20 mouse cellular contexts compared by ENCODE assay signal in the genomic region with DNA sequence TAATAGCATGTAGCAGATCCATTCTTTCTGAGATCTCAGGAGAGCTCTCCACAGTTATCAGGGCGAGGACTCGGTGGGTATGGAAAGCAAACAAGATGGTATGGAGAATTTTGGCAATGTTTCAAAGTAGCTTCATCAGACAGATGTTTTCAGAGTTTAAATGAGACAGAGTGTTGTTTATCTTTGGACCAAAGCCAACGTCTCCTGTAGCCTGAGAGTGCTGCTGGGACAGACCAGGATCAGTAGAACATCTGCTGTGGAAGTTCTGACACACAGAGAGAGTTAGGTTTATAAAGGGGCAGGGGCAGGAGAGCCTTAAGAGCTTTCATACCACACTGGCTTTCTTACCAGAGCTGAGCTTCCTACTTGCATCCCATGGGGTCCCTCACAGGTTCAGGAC.
A peak's percentile ranks its signal among the peaks of the same experiment; 100 is the strongest.
DNase-seq lines count a peak whose midpoint lies in the region; ATAC-seq lines count a peak whose summit lies in the region.
"Had no signal": no experiment of that assay in that cellular context is flagged by ENCODE, and none has a peak within 500 bp of the region (broad histone marks: within the 10 kb centered on the region; RNA-seq: fewer than 3 reads in every experiment).

No protein-coding gene starts in this region.

- ATAC-seq in hindbrain, embryonic 14.5 days (ENCODE audit: low FRiP score): 0 out of 2 replicates have a peak, but pooled peaks have one; percentile 43
- no peak for ATAC-seq in hindbrain, embryonic 13.5 days (ENCODE audit: low FRiP score)
- ATAC-seq in lung, embryonic 16.5 days (ENCODE audit: low read depth): 0 out of 2 replicates have a peak, but pooled peaks have one; percentile 49
- ATAC-seq in embryonic facial prominence, embryonic 14.5 days (ENCODE audit: low read depth): no peak
- ATAC-seq: forebrain, embryonic 13.5 days had no signal

- H3K4me3 ChIP-seq in hindbrain, embryonic 14.5 days (replicated peaks; ENCODE audit: low read length): no peak overlapping the region
- H3K4me3 ChIP-seq in hindbrain, embryonic 13.5 days: no peak overlapping the region
- no peak overlapping the region for H3K4me3 ChIP-seq in lung, embryonic 16.5 days (ENCODE audit: low read length)
- no peak overlapping the region for H3K4me3 ChIP-seq in embryonic facial prominence, embryonic 14.5 days (ENCODE audit: low read depth, low read length)
- H3K4me3 ChIP-seq: embryonic facial prominence, embryonic 13.5 days; forebrain, embryonic 13.5 days; heart, embryonic 15.5 days; hindbrain, embryonic 15.5 days had no signal

- no peak overlapping the region for H3K27ac ChIP-seq in hindbrain, embryonic 14.5 days
- H3K27ac ChIP-seq in hindbrain, embryonic 13.5 days: no peak overlapping the region
- H3K27ac ChIP-seq in lung, embryonic 16.5 days (ENCODE audit: low read length): no peak overlapping the region
- no peak overlapping the region for H3K27ac ChIP-seq in embryonic facial prominence, embryonic 14.5 days (replicated peaks; ENCODE audit: low read depth, low read length)
- H3K27ac ChIP-seq: embryonic facial prominence, embryonic 13.5 days; forebrain, embryonic 13.5 days; heart, embryonic 15.5 days; hindbrain, embryonic 15.5 days had no signal

- no peak overlapping the region for H3K9ac ChIP-seq in hindbrain, embryonic 14.5 days
- no peak overlapping the region for H3K9ac ChIP-seq in hindbrain, embryonic 13.5 days
- no peak overlapping the region for H3K9ac ChIP-seq in lung, embryonic 16.5 days (ENCODE audit: low read length)
- H3K9ac ChIP-seq in embryonic facial prominence, embryonic 14.5 days (ENCODE audit: low read depth, low read length): no peak overlapping the region
- H3K9ac ChIP-seq: embryonic facial prominence, embryonic 13.5 days; forebrain, embryonic 13.5 days; heart, embryonic 15.5 days; hindbrain, embryonic 15.5 days had no signal

- WGBS in hindbrain, embryonic 14.5 days: 66% methylated on average over 3 of the region's 3 CpGs
- WGBS in hindbrain, embryonic 13.5 days: 64% methylated on average over 3 of the region's 3 CpGs
- WGBS in lung, embryonic 16.5 days: 15% methylated on average over 3 of the region's 3 CpGs
- WGBS in embryonic facial prominence, embryonic 14.5 days: 34% methylated on average over 3 of the region's 3 CpGs

- H3K36me3 ChIP-seq in hindbrain, embryonic 14.5 days (replicated peaks; ENCODE audit: control insufficient read depth, insufficient read depth): no peaks in the 10 kb centered on the region
- no peaks in the 10 kb centered on the region for H3K36me3 ChIP-seq in hindbrain, embryonic 13.5 days
- H3K36me3 ChIP-seq in lung, embryonic 16.5 days (ENCODE audit: control insufficient read depth, insufficient read depth, low read length): no peaks in the 10 kb centered on the region
- H3K36me3 ChIP-seq in embryonic facial prominence, embryonic 14.5 days (ENCODE audit: control insufficient read depth, insufficient read depth, low read length): no peaks in the 10 kb centered on the region
- H3K36me3 ChIP-seq: embryonic facial prominence, embryonic 13.5 days; heart, embryonic 15.5 days; hindbrain, embryonic 15.5 days had no signal

- H3K27me3 ChIP-seq in hindbrain, embryonic 14.5 days (ENCODE audit: control insufficient read depth, insufficient read depth, low read length): no peaks in the 10 kb centered on the region
- peaks cover 5% of the 10 kb centered on the region; the same call in 1 of the 2 replicates for H3K27me3 ChIP-seq in hindbrain, embryonic 13.5 days
- H3K27me3 ChIP-seq in lung, embryonic 16.5 days (ENCODE audit: control insufficient read depth, insufficient read depth, low read depth, low read length): no peaks in the 10 kb centered on the region
- H3K27me3 ChIP-seq in embryonic facial prominence, embryonic 14.5 days (replicated peaks; ENCODE audit: control insufficient read depth, insufficient read depth, low read length): no peaks in the 10 kb centered on the region
- H3K27me3 ChIP-seq: embryonic facial prominence, embryonic 13.5 days; forebrain, embryonic 13.5 days; heart, embryonic 15.5 days; hindbrain, embryonic 15.5 days had no signal

- H3K9me3 ChIP-seq in hindbrain, embryonic 14.5 days (ENCODE audit: control insufficient read depth, low read length): no peaks in the 10 kb centered on the region
- no peaks in the 10 kb centered on the region for H3K9me3 ChIP-seq in hindbrain, embryonic 13.5 days
- no peaks in the 10 kb centered on the region for H3K9me3 ChIP-seq in lung, embryonic 16.5 days (ENCODE audit: control insufficient read depth, low read length)
- no peaks in the 10 kb centered on the region for H3K9me3 ChIP-seq in embryonic facial prominence, embryonic 14.5 days (ENCODE audit: control insufficient read depth, low read length)
- H3K9me3 ChIP-seq: embryonic facial prominence, embryonic 13.5 days; forebrain, embryonic 13.5 days; heart, embryonic 15.5 days; hindbrain, embryonic 15.5 days had no signal

- DNase-seq in hindbrain, embryonic 14.5 days (ENCODE audit: low spot score): peak; percentile 53
- DNase-seq in lung, postnatal 25 days (ENCODE audit: low spot score): no peak
- DNase-seq in embryonic facial prominence, embryonic 14.5 days (ENCODE audit: low spot score): peak; percentile 74
- DNase-seq in adrenal gland, postnatal 10 days: no peak
- DNase-seq: adrenal gland, adult 2 months; adrenal gland, postnatal 36 days; cerebellum, adult 11 months; cerebellum, adult 8-10 months; cerebellum, postnatal 14 days; embryo, embryonic 11 days; gastrocnemius, postnatal 36 days; heart, adult 18-20 months; heart, postnatal 14 days had no signal

- no peaks in the 10 kb centered on the region; the same call in 1 of the 2 replicates for H3K4me1 ChIP-seq in hindbrain, embryonic 14.5 days (replicated peaks; ENCODE audit: control insufficient read depth, insufficient read depth, low read length)
- peaks cover 4% of the 10 kb centered on the region for H3K4me1 ChIP-seq in hindbrain, embryonic 13.5 days (replicated peaks)
- H3K4me1 ChIP-seq in lung, embryonic 16.5 days (replicated peaks; ENCODE audit: control insufficient read depth, insufficient read depth, low read length): peaks cover 3% of the 10 kb centered on the region; the same call in 1 of the 2 replicates
- H3K4me1 ChIP-seq in embryonic facial prominence, embryonic 14.5 days (ENCODE audit: control insufficient read depth, insufficient read depth, low read length): 0 out of 2 replicates have a peak, but pooled peaks cover 3% of the 10 kb centered on the region
- H3K4me1 ChIP-seq: heart, embryonic 15.5 days; hindbrain, embryonic 15.5 days had no signal

- H3K4me2 ChIP-seq in hindbrain, embryonic 14.5 days (replicated peaks): no peak overlapping the region
- H3K4me2 ChIP-seq in hindbrain, embryonic 13.5 days: no peak overlapping the region
- no peak overlapping the region for H3K4me2 ChIP-seq in lung, embryonic 16.5 days (ENCODE audit: low read depth, low read length)
- no peak overlapping the region for H3K4me2 ChIP-seq in embryonic facial prominence, embryonic 14.5 days (ENCODE audit: low read depth, low read length)
- H3K4me2 ChIP-seq: embryonic facial prominence, embryonic 13.5 days; forebrain, embryonic 13.5 days; heart, embryonic 11.5 days; heart, embryonic 15.5 days; hindbrain, embryonic 15.5 days had no signal

Comparison
In these comparisons a context has a peak if more than half of its experiments do, and no peak if none do; other contexts are left out.
1. ATAC-seq: peak in hindbrain, embryonic 14.5 days (single experiment) and lung, embryonic 16.5 days (single experiment); none in hindbrain, embryonic 13.5 days (single experiment) and embryonic facial prominence, embryonic 14.5 days (single experiment).
2. DNase-seq: peak in hindbrain, embryonic 14.5 days (single experiment) and embryonic facial prominence, embryonic 14.5 days (single experiment); none in lung, postnatal 25 days (single experiment) and adrenal gland, postnatal 10 days (single experiment).